Mouse (Mus musculus) stomach, postnatal 0 days (tissue): ENCODE results near the gene Pacsin3.
A peak's percentile ranks its signal among the peaks of the same experiment; 100 is the strongest.

Experiments
- CTCF ChIP-seq: IDR thresholded peaks from 2 replicates; pipeline ENCODE4 v1.5.1; 2016; ENCODE audit warnings: antibody characterized with exemption, low read depth, mild to moderate bottlenecking, moderate library complexity
- EP300 ChIP-seq: optimal IDR thresholded peaks from 2 replicates; pipeline ENCODE3; 2016; ENCODE audit warnings: antibody characterized with exemption

DNA sequence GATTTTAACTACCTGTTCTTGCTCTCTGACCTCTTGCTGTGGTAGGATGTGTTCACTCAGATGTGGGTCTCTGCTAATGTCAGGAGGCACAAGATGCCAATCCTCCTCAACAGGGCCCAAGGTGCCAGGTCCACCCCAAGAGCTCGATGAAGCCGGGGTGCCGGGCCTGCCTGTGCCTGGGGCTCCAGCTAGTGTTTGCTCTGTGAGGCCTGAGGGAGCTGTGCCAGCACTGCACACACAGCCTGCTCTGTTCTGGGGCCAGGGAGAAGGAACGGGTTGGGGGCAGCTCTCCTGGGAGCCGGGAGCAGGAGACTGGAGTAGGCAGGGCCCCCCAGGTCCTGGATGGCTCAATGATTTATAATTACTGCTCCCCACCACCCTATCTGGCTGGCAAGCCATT, 2.3 kb downstream of the Pacsin3 start:
- TF ChIP-seq CTCF (0 out of 2 replicates have a peak, but pooled peaks have one; percentile 7), EP300 (no peak)
